Mouse (Mus musculus): ENCODE results near the gene Mapk8ip3.

DNA sequence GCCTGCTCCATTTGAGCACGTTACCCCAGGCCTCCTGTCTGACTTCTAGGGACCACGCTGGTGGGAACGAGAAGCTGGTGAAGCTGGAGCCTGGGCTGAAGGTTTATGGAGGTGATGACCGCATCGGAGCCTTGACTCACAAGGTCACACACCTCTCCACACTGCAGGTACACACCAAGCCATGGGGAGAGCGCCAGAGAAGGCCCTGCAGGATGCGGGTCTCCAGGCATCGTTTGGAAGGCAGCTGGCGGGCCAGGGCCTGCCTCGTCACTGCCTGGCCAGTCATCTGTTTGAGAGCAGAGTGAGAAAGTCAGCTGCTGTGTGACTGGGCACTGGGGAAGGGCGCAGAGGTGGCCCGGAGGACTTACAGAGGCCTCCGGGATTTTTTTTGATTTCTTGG is 80.2 kb downstream of the Mapk8ip3 start:
- TF ChIP-seq CTCF (IDR thresholded peaks at IDR 0.05; ENCODE audit: control insufficient read depth, insufficient read depth, insufficient replicate concordance, low read depth, low read length) (no peak), POLR2A (IDR thresholded peaks at IDR 0.05; ENCODE audit: control insufficient read depth, low read depth, low read length) (no peak)

Data from testis, adult 2 months (tissue).